Mouse (Mus musculus) CH12.LX (cell line): ENCODE measurements around the gene Spatc1l. TPM values are rescaled to one million over a fixed set of nuclear protein-coding genes. Genes with fewer than 3 reads are reported as not detected.

ENCODE experiments used
- DNase-seq: peaks from one replicate; pipeline ENCODE4 v3.0.0-alpha.2; 2013; ENCODE audit errors: extremely low read depth
- H3K27ac ChIP-seq: 2 replicates; pipeline ENCODE4 v1.5.1; 2012; ENCODE audit warnings: low read depth, mild to moderate bottlenecking, control low read depth, moderate library complexity; ENCODE audit not compliant: insufficient read depth
- H3K27me3 ChIP-seq: replicated peaks from 2 replicates; pipeline ENCODE3; 2012; ENCODE audit warnings: inconsistent platforms
- H3K36me3 ChIP-seq, 2 experiments: replicated peaks in 1 of 2; 2 replicates each; pipeline versions ENCODE3 to v1.6.1; 2012; ENCODE audit warnings: inconsistent platforms in 1 of 2, low read length in 1 of 2, mild to moderate bottlenecking in 1 of 2, mixed read lengths in 1 of 2, moderate library complexity in 1 of 2; ENCODE audit not compliant: control insufficient read depth in 1 of 2, insufficient read depth in 1 of 2
- H3K4me1 ChIP-seq, 2 experiments: 2 replicates each; pipeline ENCODE4 v1.6.1; 2012; ENCODE audit warnings: inconsistent platforms in 1 of 2, moderate library complexity in 1 of 2; ENCODE audit not compliant: insufficient read depth in 2 of 2, control insufficient read depth in 1 of 2
- H3K4me2 ChIP-seq: 2 replicates; pipeline ENCODE4 v1.6.1; 2012; ENCODE audit warnings: low read depth, mild to moderate bottlenecking, control low read depth; ENCODE audit not compliant: poor library complexity, insufficient read depth, severe bottlenecking
- H3K4me3 ChIP-seq, 3 experiments: fragments of 150-350 bp in 1 of 3; sonication (generic) in 1 of 3; replicated peaks in 1 of 3; 2 replicates each; pipeline versions ENCODE3 to v1.5.1; 2011 to 2012; ENCODE audit warnings: low read depth in 2 of 3, low read length in 2 of 3, mild to moderate bottlenecking in 2 of 3, moderate library complexity in 2 of 3, control low read depth in 1 of 3, improper control_type of control experiment in 1 of 3, inconsistent platforms in 1 of 3, mixed read lengths in 1 of 3; ENCODE audit not compliant: poor library complexity in 1 of 3
- H3K79me2 ChIP-seq: replicated peaks from 2 replicates; pipeline ENCODE4 v1.6.1; 2012; ENCODE audit warnings: mild to moderate bottlenecking, moderate library complexity; ENCODE audit not compliant: control insufficient read depth, poor library complexity, insufficient read depth, severe bottlenecking; ENCODE audit errors: extremely low read depth
- H3K9ac ChIP-seq: 2 replicates; pipeline ENCODE4 v1.6.1; 2012; ENCODE audit warnings: low read depth, mild to moderate bottlenecking, control low read depth, moderate library complexity; ENCODE audit not compliant: insufficient read depth
- H3K9me3 ChIP-seq: replicated peaks from 2 replicates; pipeline ENCODE3; 2012; ENCODE audit warnings: low read length, inconsistent platforms, mixed read lengths
- BHLHE40 ChIP-seq: IDR thresholded peaks from 2 replicates; pipeline ENCODE4 v1.6.1; 2011; ENCODE audit warnings: mild to moderate bottlenecking, low read depth, low read length, improper control_type of control experiment
- CHD1 ChIP-seq: IDR thresholded peaks from 2 replicates; pipeline ENCODE4 v1.6.1; 2012; ENCODE audit warnings: low read depth, low read length, improper control_type of control experiment, inconsistent platforms
- E2F4 ChIP-seq: IDR thresholded peaks from 2 replicates; pipeline ENCODE4 v1.6.1; 2011; ENCODE audit warnings: low read depth, low read length, improper control_type of control experiment; ENCODE audit not compliant: insufficient replicate concordance
- ELF1 ChIP-seq: IDR thresholded peaks from 2 replicates; pipeline ENCODE4 v1.6.1; 2014; ENCODE audit warnings: low read depth, mild to moderate bottlenecking, inconsistent platforms, low read length, improper control_type of control experiment
- EP300 ChIP-seq: IDR thresholded peaks from 2 replicates; pipeline ENCODE4 v1.6.1; 2011; ENCODE audit warnings: low read length, improper control_type of control experiment
- GABPA ChIP-seq: IDR thresholded peaks from 2 replicates; pipeline ENCODE4 v1.6.1; 2012; ENCODE audit warnings: low read depth, low read length, improper control_type of control experiment, inconsistent platforms; ENCODE audit not compliant: insufficient replicate concordance
- IRF4 ChIP-seq: IDR thresholded peaks from 2 replicates; pipeline ENCODE4 v1.6.1; 2014; ENCODE audit warnings: low read depth, mild to moderate bottlenecking, inconsistent platforms, low read length, improper control_type of control experiment
- JUN ChIP-seq: IDR thresholded peaks from 2 replicates; pipeline ENCODE4 v1.6.1; 2011; ENCODE audit warnings: low read depth, mild to moderate bottlenecking, low read length, improper control_type of control experiment, moderate library complexity; ENCODE audit not compliant: insufficient read depth
- JUND ChIP-seq: conservative IDR thresholded peaks from 2 replicates; pipeline ENCODE4 v1.6.1; 2011; ENCODE audit warnings: low read depth, low read length, improper control_type of control experiment
- MAFK ChIP-seq: IDR thresholded peaks from 2 replicates; pipeline ENCODE4 v1.6.1; 2011; ENCODE audit warnings: low read length, improper control_type of control experiment; ENCODE audit not compliant: insufficient replicate concordance
- MAX ChIP-seq: IDR thresholded peaks from 2 replicates; pipeline ENCODE4 v1.6.1; 2011; ENCODE audit warnings: low read length, improper control_type of control experiment
- MAZ ChIP-seq: IDR thresholded peaks from 2 replicates; pipeline ENCODE4 v1.6.1; 2012; ENCODE audit warnings: low read depth, mild to moderate bottlenecking, inconsistent platforms, low read length, improper control_type of control experiment, moderate library complexity
- MXI1 ChIP-seq: IDR thresholded peaks from 2 replicates; pipeline ENCODE4 v1.6.1; 2011; ENCODE audit warnings: mild to moderate bottlenecking, low read depth, low read length, improper control_type of control experiment
- NRF1 ChIP-seq: IDR thresholded peaks from 2 replicates; pipeline ENCODE4 v1.6.1; 2014; ENCODE audit warnings: low read depth, mild to moderate bottlenecking, inconsistent platforms, low read length, improper control_type of control experiment, moderate library complexity
- PAX5 ChIP-seq: IDR thresholded peaks from 2 replicates; pipeline ENCODE4 v1.6.1; 2012; ENCODE audit warnings: low read length, inconsistent platforms, mixed read lengths
- POLR2AphosphoS2 ChIP-seq: IDR thresholded peaks from 2 replicates; pipeline ENCODE4 v1.6.1; 2011; ENCODE audit warnings: low read depth, low read length, improper control_type of control experiment
- RAD21 ChIP-seq: IDR thresholded peaks from 2 replicates; pipeline ENCODE4 v1.6.1; 2011; ENCODE audit warnings: low read depth, mild to moderate bottlenecking, low read length, improper control_type of control experiment, moderate library complexity
- SIN3A ChIP-seq: IDR thresholded peaks from 2 replicates; pipeline ENCODE4 v1.6.1; 2012; ENCODE audit warnings: low read length, improper control_type of control experiment, inconsistent platforms
- SMC3 ChIP-seq: IDR thresholded peaks from 2 replicates; pipeline ENCODE4 v1.6.1; 2011; ENCODE audit warnings: low read depth, low read length, improper control_type of control experiment
- TBP ChIP-seq: conservative IDR thresholded peaks from 2 replicates; pipeline ENCODE4 v1.6.1; 2011; ENCODE audit warnings: low read depth, low read length, improper control_type of control experiment
- TCF12 ChIP-seq: IDR thresholded peaks from 2 replicates; pipeline ENCODE4 v1.6.1; 2014; ENCODE audit warnings: low read depth, mild to moderate bottlenecking, inconsistent platforms, low read length, improper control_type of control experiment
- USF2 ChIP-seq: conservative IDR thresholded peaks from 2 replicates; pipeline ENCODE4 v1.6.1; 2011; ENCODE audit warnings: low read depth, low read length, improper control_type of control experiment
- ZC3H11A ChIP-seq: IDR thresholded peaks from 2 replicates; pipeline ENCODE4 v1.6.1; 2012; ENCODE audit warnings: low read depth, mild to moderate bottlenecking, inconsistent platforms, low read length, improper control_type of control experiment
- ZKSCAN1 ChIP-seq: IDR thresholded peaks from 2 replicates; pipeline ENCODE4 v1.6.1; 2012; ENCODE audit warnings: low read depth, inconsistent platforms, low read length, improper control_type of control experiment, borderline replicate concordance
- ZMIZ1 ChIP-seq: IDR thresholded peaks from 2 replicates; pipeline ENCODE4 v1.6.1; 2012; ENCODE audit warnings: low read depth, mild to moderate bottlenecking, inconsistent platforms, low read length, improper control_type of control experiment
- ZNF384 ChIP-seq: IDR thresholded peaks from 2 replicates; pipeline ENCODE4 v1.6.1; 2012; ENCODE audit warnings: low read depth, low read length, improper control_type of control experiment, inconsistent platforms
- dilution Hi-C: fragments of 300-500 bp; cut with MboI; formaldehyde crosslinking; loops from 2 replicates; pipeline ENCODE4 v1.14.3; 2020; ENCODE audit warnings: low sequenced_read_pairs; ENCODE audit not compliant: extremely low pct_unique_long_range_greater_than_20kb, extremely low pct_ligation_motif_present
- in situ Hi-C: fragments of 300-500 bp; cut with MboI; formaldehyde crosslinking; loops from 3 replicates; pipeline ENCODE4 v1.14.3; 2019; ENCODE audit warnings: low sequenced_read_pairs, low pct_ligation_motif_present, low pct_unique_long_range_greater_than_20kb, mixed read lengths
- polyA plus RNA-seq: library from polyadenylated mRNA; unstranded; fragments of >175 nt; gene quantifications from 2 replicates; pipeline ENCODE4 v1.2.1, GENCODE M21; 2012; ENCODE audit warnings: low read depth; ENCODE audit not compliant: insufficient read length
- total RNA-seq, 2 experiments: library from RNA; depleted of rRNA; stranded (reverse); fragments of 300-350 nt in 1 of 2; fragments of >200 nt in 1 of 2; gene quantifications; 2 replicates each; pipeline ENCODE4 v1.2.3; 2012 to 2014

Gene Spatc1l
- total and polyA plus RNA-seq, 3 experiments: 0.17 TPM; not detected in 2

DNA sequence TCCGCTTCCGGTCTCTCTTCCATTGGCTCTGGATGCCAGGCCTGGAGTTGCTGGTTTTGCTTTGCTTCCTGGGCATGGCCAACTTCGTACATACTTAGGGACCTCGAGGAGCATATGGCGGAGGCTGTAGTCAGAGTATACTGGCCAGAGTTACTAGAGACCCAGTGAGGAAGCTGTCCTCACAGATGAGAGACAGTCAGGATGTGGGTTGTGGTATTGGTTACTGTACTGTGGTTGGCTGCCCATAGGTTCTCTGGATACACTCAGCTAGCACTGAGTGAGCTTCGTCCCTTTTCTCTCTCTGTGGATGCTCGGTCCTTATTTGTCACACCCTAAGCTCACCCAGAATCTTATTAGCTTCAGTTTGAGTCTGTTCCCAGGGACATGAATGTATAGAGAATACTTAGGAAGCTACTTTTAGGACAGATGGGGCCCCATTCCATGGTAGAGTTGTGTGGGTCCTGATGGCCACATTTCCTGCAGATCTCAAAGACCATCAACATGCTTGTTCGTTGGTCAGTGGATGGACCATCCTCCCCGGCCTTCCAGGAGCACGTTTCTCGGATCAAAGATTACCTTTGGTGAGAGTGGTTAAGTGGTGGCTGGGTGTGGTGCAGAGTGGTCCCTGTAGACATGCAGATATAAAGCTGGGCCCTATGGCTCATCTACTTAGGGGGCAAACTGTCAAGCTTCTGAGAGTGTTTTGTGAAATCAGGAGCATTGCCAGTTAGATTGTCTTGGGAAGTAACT is 20.6 kb upstream of the Spatc1l start:
- Histone ChIP-seq H3K4me2 (no peak overlapping the region), H3K36me3 (peaks cover 87 to 99% of the 10 kb centered on the region in 2 experiments), H3K9ac (no peak overlapping the region), H3K79me2 (no peaks in the 10 kb centered on the region), H3K27me3 (no peaks in the 10 kb centered on the region), H3K4me3 (no peak overlapping the region), H3K9me3 (no peaks in the 10 kb centered on the region), H3K4me1 (peaks cover 0 to 15% of the 10 kb centered on the region in 2 experiments; a peak in 2 of 4 replicates), H3K27ac (no peak overlapping the region)
- no peak for DNase-seq
- dilution Hi-C loops: no loop called here
- in situ Hi-C loops: no loop called here
- TF ChIP-seq SMC3 (no peak), SIN3A (no peak), POLR2AphosphoS2 (no peak), IRF4 (no peak), TBP (no peak), TCF12 (no peak), RAD21 (no peak), ZKSCAN1 (no peak), ZMIZ1 (no peak), BHLHE40 (no peak), MXI1 (no peak)

DNA sequence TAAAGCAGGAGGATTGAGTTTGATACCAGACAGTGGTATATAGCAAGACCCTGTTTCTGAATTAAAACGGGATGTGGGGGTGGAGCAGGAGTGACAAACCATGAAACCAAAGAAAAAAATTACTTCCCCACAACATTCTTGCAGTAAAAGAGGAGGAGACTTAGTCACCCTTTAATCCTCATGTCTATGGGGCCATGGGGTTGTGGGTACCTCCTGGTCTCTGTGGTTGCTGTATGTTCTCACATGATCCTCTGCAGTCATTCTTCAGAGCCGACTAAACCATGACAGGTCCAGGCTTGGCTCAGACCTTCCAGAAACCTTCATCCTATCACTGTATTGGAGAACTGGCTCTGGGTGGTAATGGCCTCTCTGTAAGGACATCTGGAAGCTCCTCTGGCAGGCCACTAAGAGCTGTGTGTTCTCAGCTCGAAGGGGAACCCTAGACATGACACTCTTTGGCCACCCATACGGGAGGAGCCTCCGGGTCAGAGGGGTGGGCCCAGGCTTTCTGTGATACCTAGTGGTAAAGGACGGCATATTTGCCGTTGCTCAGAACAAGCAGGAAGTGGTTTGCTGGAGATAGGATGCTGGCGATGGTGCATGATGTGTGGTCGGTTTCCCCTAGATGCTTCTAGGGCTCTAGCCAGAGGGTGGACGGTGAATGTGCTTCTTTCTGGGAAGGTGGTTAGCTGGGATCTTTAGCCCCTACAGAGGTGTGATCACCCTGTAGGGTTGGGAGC is 19.3 kb upstream of the Spatc1l start:
- Histone ChIP-seq H3K4me3 (no peak overlapping the region), H3K27ac (no peak overlapping the region), H3K4me1 (peaks cover 0 to 15% of the 10 kb centered on the region in 2 experiments; a peak in 2 of 4 replicates), H3K9ac (no peak overlapping the region), H3K79me2 (no peaks in the 10 kb centered on the region), H3K36me3 (peaks cover 88 to 99% of the 10 kb centered on the region in 2 experiments), H3K4me2 (no peak overlapping the region), H3K9me3 (no peaks in the 10 kb centered on the region), H3K27me3 (no peaks in the 10 kb centered on the region)
- in situ Hi-C loops: no loop called here
- no peak for DNase-seq
- dilution Hi-C loops: no loop called here
- TF ChIP-seq JUND: no peak
- TF ChIP-seq USF2: no peak
- TF ChIP-seq ZC3H11A: no peak
- TF ChIP-seq MAFK: no peak
- no peak for TF ChIP-seq JUN
- no peak for TF ChIP-seq GABPA
- TF ChIP-seq NRF1: no peak
- no peak for TF ChIP-seq CHD1
- TF ChIP-seq MAZ: no peak
- TF ChIP-seq TCF12: no peak
- no peak for TF ChIP-seq ELF1
- no peak for TF ChIP-seq BHLHE40
- TF ChIP-seq E2F4: no peak
- no peak for TF ChIP-seq RAD21
- TF ChIP-seq MAX: no peak
- no peak for TF ChIP-seq POLR2AphosphoS2
- TF ChIP-seq ZNF384: no peak
- no peak for TF ChIP-seq SMC3
- TF ChIP-seq EP300: no peak
- no peak for TF ChIP-seq PAX5
